Mouse (Mus musculus) lung, postnatal 25 days (tissue): Measurements from ENCODE around the gene Olfr507.
"Not testable (repeated sequence)": the region's sequence is repeated elsewhere in the genome, so short reads cannot be mapped to it uniquely, and the experiment has no call there.

Experiments
- DNase-seq: peaks from one replicate; pipeline ENCODE4 v3.0.0; 2022; ENCODE audit warnings: low spot score

The Olfr507 gene

DNA sequence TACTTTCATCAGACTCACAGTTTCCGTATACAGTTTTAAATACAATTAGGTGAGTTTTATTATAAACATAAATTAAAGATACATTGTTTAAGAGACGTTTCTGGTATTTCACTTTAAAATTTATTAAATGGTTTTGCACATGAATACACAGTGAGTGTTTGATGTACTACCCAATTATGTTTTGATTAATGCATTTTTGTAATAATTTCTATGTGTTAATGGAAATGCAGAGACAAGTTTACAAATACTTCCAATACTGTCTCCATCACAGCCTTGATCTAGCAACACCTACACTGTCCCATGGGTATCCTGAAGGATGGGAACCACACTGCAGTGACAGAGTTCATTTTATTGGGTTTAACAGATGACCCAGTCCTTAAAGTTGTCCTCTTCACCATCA lies at the start of gene Olfr507:
Gene Olfr507, plus strand, starts transcription at position 301 of the 400 bp plus-strand sequence.
- DNase-seq, result no peak

DNA sequence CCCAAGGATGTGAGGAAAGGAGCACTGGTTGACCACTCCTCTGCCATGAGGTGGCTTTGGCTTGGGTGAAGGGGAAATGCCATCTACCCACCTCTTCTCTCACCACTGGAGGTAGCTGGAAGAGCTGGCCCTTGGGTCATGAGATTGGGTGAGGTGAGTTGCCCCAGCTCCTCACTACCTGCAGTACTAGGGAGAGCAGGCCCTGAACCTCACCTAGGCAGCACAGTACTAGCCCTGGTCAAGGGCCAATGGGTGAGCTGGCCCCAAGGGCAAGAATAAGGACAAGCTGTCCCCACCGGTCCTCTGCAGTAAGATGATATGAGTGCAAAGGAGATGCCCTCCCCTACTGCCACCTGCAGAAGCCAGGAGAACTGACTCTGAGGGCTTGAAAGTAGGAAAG lies 31.8 kb upstream of the Olfr507 start:
- DNase-seq, result no peak

DNA sequence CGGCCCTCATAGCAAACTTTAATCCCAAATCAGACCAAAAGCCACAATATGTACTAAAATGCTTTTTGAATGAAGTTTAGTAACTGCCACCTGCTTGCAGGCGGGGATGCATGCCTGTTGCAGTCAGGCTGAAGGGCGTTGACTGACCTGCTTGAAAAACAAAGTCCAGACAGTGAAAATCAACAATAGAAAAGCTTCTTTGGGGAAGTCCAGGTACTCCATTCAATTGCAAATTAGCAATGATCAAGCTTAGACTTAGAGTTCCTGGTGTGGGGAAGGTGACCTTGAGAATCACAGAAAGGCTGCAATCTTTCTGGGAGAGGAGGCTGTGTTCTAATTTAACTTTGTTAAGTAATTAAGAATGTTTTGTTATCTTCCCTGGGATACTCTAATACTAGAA lies 19.7 kb upstream of the Olfr507 start:
- not testable (repeated sequence) for DNase-seq

DNA sequence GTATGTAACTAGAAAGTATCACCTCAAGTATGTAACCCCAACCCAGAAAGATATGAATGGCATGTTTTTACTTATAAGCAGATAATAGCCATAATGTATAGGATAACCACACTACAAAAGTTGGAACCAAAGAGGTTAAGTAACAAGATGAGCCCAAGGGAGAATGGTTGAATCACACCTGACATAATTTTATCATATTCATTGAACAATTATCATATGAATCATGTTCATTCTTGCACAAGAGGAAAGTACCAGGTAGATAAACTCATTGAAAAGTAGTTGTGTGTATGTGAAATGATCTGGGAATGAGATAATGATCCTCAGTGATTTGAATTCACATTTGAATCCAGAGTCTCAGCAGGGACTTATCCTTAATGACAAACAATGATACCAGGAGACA lies 11.1 kb upstream of the Olfr507 start, which contains the start of gene Olfr506:
Gene Olfr506, plus strand, starts transcription at position 301 of the 400 bp plus-strand sequence.
- no peak for DNase-seq

DNA sequence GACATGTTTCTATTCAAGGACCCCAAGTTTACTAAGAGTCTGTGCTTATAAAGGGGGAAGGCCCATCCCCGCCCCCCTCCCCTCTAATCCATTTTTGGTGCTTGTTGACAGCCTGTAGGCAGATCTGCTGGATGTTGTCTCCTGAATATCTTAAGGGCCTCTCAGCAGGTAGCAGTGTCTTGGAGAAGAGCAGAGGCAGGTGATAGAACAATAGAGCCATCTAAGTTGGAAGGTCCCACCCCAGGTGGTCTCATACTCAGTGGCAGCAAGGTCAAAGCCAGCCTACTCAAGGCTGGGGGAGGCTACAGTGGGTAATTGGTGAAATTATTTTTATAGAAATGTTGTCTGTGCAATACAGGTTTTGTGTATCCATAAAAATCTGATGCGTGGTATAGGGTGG lies 7.5 kb upstream of the Olfr507 start:
- DNase-seq, result no peak

DNA sequence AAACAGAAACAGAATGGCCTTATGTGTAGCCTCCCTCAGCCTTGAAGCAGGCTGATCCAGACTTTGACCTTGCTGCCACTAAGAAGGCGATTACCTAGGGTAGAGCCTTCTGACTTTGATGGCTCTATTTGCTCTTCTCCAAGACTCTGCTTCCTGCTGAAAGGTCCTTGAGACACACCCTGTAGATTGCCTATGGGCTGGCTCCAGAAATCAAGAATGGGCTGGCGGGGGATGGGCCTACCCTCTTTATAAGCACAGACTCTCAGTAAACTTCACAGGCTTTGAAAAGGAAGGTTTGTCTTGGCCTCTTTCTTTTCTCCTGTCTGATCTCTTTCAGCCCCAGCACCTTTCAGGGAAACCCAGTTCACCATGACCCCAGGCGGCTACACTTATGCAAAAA lies 4.8 kb upstream of the Olfr507 start:
- DNase-seq, result not testable (repeated sequence)

DNA sequence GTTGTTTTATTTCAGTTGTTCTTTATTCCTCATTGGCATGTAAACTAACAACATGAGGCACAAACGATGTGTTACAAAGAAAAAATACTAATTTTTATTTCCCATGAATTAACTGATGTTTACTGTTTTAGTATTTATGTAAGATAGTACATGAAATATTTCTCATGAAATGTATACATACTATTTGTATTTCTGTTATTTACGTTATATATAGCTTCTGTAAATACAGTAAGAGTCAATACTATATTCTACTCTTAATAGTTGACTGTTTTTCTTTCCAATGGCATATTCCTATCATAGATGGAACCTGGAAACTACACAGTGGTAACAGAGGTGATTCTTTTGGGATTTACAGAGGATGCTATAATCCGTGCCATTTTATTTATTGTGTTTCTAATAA lies 8.1 kb downstream of the Olfr507 start, which contains the start of gene Olfr508:
Gene Olfr508, plus strand, starts transcription at position 301 of the 400 bp plus-strand sequence.
- DNase-seq, result no peak

DNA sequence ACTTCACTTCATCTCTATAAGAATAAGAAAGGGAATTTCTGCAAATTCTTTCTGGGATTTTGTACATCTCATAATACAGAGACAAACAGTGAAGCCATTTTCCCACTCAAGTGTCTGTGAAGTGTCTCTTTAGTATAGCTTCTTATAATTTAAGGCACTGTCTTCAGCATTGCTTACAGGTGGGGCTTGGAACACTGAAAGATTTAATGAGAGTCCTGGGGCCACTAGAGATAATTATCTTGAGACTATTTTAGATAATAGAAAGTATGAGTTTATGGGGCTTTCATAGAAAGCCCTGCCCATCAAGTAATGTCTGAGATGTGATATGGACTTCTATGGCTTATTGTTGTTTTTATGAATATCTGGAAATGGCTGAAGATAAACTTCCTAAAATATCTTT lies 30.2 kb downstream of the Olfr507 start, which contains the start of gene Olfr509:
Gene Olfr509, minus strand, starts transcription at position 101 of the 400 bp plus-strand sequence.
- DNase-seq, result no peak

DNA sequence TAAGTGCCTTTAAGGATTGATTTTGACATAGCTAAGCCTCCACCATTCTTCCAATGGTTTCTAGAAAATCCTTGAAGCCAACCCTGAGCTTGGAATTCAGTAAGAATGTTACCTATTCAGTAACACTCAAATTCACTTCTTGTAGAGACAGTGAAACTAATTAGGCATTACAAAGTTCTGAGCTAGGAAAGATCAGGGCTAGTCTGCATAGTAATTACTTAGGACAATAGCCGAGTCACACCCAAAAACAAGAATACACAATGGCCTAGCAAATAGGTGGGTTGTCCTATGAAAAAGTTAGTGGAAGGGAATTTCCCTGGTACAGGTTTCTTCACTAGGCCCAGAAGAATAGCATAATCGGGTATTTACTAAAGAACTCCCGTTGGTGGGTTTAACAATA lies 40.8 kb downstream of the Olfr507 start:
- no peak for DNase-seq

DNA sequence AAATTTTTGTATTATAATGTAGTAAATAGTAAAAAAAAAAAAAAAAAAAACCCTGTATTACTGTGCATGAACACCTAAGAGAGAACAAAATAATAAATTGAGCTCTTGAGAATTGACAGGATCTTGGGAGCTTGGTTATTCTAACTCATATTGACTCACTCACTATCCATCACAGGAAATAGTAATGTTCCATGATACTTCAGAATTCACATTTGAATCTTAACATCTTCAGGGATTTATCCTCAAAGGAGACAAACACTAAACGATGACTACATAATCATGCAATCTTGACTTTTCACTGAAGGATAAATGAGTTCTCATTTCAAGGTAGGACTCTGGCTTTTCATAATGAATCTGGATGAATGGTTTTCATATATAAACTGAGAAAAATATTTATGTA lies 44.5 kb downstream of the Olfr507 start, which contains the start of gene Olfr510:
Gene Olfr510, plus strand, starts transcription at position 301 of the 400 bp plus-strand sequence.
- no peak for DNase-seq

DNA sequence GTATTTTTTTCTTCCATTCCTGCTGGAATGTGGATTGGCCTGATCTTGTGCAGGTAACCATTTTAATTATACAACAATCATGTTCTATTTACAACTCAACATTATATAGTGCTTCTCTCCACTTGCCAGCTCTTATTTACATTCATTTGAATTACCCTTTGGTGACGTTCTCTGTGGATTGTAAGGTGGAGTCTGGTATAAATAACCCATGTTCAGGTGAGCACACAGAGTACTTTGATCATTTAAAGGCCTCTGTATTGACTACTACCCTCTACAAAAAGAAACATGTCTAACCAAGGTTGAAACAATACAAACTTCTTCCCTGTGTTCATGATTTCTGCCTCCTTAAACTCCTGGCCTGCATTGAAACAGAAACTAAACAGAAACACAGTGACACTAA lies 49.4 kb downstream of the Olfr507 start:
- no peak for DNase-seq
